Mouse (Mus musculus): Measurements from ENCODE around the gene BC048671. TPM values are rescaled to one million over a fixed set of nuclear protein-coding genes. Genes with fewer than 3 reads are reported as not detected.

Gene BC048671
- total and polyA plus RNA-seq, 3 experiments: not detected

DNA sequence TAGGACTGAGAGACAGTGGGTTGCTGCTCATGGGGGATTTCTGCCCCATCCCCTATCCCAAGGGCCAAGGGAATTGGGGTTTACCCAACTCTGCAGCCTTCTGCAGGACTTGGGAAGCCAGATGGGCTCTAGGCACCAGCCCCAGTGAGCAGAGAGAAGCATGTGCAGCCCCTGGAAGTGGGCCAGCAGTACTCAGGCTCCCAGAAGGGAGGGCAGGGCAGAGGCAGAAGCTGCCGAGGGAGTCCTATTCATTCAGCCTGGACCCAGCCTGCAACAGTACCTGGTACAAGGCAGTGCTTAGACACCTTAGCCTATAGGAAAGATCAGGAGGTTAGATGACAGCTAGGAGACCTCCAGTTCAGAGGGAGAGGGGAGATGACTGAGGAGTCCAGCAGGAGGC is 28.9 kb downstream of the BC048671 start:
- no peak overlapping the region for H3K4me3 ChIP-seq (ENCODE audit: control insufficient read depth in 1 of 2, insufficient read depth in 1 of 2, low read depth in 2 of 2, low read length in 2 of 2)
- no peaks in the 10 kb centered on the region for H3K9me3 ChIP-seq (replicated peaks; ENCODE audit: insufficient read depth, low read length)
- H3K9ac ChIP-seq (ENCODE audit: control insufficient read depth, low read depth, low read length, poor library complexity, severe bottlenecking): no peak overlapping the region
- H3K27me3 ChIP-seq (ENCODE audit: control insufficient read depth in 1 of 2, insufficient read depth in 2 of 2, low read length in 2 of 2): no peaks in the 10 kb centered on the region
- H3K27ac ChIP-seq (ENCODE audit: control insufficient read depth, low read depth, low read length): no peak overlapping the region
- no peaks in the 10 kb centered on the region for H3K36me3 ChIP-seq (ENCODE audit: control insufficient read depth in 1 of 2, insufficient read depth in 2 of 2, low read length in 2 of 2)
- H3K79me2 ChIP-seq (ENCODE audit: control insufficient read depth, insufficient read depth, low read length, poor library complexity): no peaks in the 10 kb centered on the region
- no peak for DNase-seq (ENCODE audit: low read depth, low spot score)
- no peaks in the 10 kb centered on the region for H3K4me1 ChIP-seq (ENCODE audit: control insufficient read depth in 1 of 2, insufficient read depth in 2 of 2, low read length in 2 of 2)
- TF ChIP-seq SIN3A (IDR thresholded peaks at IDR 0.05; ENCODE audit: low read length): no peak
- TF ChIP-seq ZKSCAN1 (IDR thresholded peaks at IDR 0.05; ENCODE audit: low read depth, low read length): no peak
- no peak for TF ChIP-seq KAT2A (conservative IDR thresholded peaks at IDR 0.05; ENCODE audit: low read depth, low read length)
- TF ChIP-seq MAFK (IDR thresholded peaks at IDR 0.05; ENCODE audit: borderline replicate concordance, low read depth, low read length): no peak
- no peak for TF ChIP-seq ETS1 (IDR thresholded peaks at IDR 0.05; ENCODE audit: low read depth, low read length)
- TF ChIP-seq RCOR1 (IDR thresholded peaks at IDR 0.05; ENCODE audit: low read depth, low read length): no peak

DNA sequence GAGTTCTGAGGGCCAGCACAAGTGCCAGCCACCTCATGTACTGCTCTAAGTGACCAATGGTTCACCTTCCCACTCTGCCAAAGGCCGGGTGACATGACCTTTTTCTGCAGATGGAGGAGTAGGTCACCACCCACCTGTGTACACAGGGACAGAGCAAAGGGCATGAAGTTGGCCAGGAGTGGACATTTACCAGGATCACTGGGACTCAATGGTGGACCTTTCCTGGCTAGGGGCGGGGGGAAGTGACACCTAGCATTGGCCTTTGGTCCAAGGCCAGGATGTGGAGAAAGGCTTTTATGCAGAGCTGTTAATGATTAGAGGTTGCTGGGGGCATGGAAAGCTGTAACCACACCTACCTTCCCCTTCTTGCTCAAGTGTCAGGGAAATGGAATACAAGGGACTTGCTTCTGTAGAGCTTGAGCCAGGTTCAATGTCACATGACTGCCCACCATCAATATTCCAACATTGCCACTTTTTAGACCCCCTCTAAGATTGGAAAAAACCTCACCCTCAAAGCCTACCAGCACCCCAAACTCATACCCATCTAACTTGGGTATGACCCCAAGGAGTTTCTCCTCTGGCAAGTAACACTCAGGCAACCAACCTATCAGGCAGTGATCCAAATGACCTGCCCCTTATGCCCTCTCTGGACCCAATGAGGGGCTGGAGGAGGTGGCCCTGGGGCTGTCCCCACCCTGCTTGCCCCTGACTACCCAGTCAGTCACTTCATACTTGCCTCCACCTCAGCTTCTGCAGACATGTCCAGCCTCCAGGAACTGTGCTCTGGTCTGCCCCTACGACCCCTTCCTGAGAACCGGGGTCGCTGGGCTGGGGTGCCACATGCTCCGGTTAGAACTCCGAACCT is 31.8 kb downstream of the BC048671 start, which contains the start of gene Uroc1:
TSS of gene Uroc1 (plus strand) at position 724 of the 865 bp plus-strand sequence.
- no peak for DNase-seq (ENCODE audit: low read depth, low spot score)
- no peak within 1 kb of the TSS for H3K4me3 ChIP-seq (ENCODE audit: control insufficient read depth in 1 of 2, insufficient read depth in 1 of 2, low read depth in 2 of 2, low read length in 2 of 2)

DNA sequence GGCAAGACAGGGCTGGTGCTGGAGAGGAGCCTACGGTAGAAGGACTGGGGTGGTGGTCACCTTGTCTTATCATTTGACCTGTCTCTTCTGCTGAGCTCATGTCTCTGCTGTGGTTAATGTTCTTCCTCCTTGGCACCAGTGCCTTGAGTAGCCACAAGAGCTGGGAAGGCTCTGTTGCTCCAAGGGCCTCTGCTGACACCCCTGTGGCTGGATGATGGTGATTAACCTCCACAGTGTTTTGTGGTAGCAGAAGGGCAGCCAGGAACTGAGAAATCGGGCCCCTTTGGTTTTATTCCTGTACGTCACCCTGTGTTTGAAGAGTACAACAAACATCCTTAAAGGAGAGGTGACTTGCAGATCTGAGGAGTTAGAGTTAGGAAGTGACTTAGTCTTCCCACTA is 33.2 kb downstream of the BC048671 start:
- no peaks in the 10 kb centered on the region for H3K4me1 ChIP-seq (ENCODE audit: control insufficient read depth in 1 of 2, insufficient read depth in 2 of 2, low read length in 2 of 2)
- H3K9me3 ChIP-seq (replicated peaks; ENCODE audit: insufficient read depth, low read length): no peaks in the 10 kb centered on the region
- no peak overlapping the region for H3K4me3 ChIP-seq (ENCODE audit: control insufficient read depth in 1 of 2, insufficient read depth in 1 of 2, low read depth in 2 of 2, low read length in 2 of 2)
- no peak overlapping the region for H3K27ac ChIP-seq (ENCODE audit: control insufficient read depth, low read depth, low read length)
- TF ChIP-seq ELF1 (IDR thresholded peaks at IDR 0.05; ENCODE audit: low read depth, low read length) (no peak), GATA1 (IDR thresholded peaks at IDR 0.05; ENCODE audit: low read depth, low read length) (no peak), SMC3 (IDR thresholded peaks at IDR 0.05; ENCODE audit: low read depth, low read length) (no peak), MEF2A (IDR thresholded peaks at IDR 0.05; ENCODE audit: extremely low read depth, insufficient replicate concordance, low read depth, low read length, poor library complexity, severe bottlenecking) (no peak), JUND (IDR thresholded peaks at IDR 0.05; ENCODE audit: low read depth, low read length) (no peak), USF2 (IDR thresholded peaks at IDR 0.05; ENCODE audit: borderline replicate concordance in 1 of 2, insufficient read depth in 1 of 2, low read depth in 1 of 2, low read length in 2 of 2) (no peak)
- no peak overlapping the region for H3K9ac ChIP-seq (ENCODE audit: control insufficient read depth, low read depth, low read length, poor library complexity, severe bottlenecking)
- no peaks in the 10 kb centered on the region for H3K79me2 ChIP-seq (ENCODE audit: control insufficient read depth, insufficient read depth, low read length, poor library complexity)
- no peaks in the 10 kb centered on the region for H3K36me3 ChIP-seq (ENCODE audit: control insufficient read depth in 1 of 2, insufficient read depth in 2 of 2, low read length in 2 of 2)
- no peaks in the 10 kb centered on the region for H3K27me3 ChIP-seq (ENCODE audit: control insufficient read depth in 1 of 2, insufficient read depth in 2 of 2, low read length in 2 of 2)
- DNase-seq (ENCODE audit: low read depth, low spot score): no peak

More for the DNA sequence above, 31.8 kb downstream of the BC048671 start, which contains the start of gene Uroc1:
- H3K27me3 ChIP-seq (ENCODE audit: control insufficient read depth in 1 of 2, insufficient read depth in 2 of 2, low read length in 2 of 2): no peaks in the 10 kb centered on the region
- H3K36me3 ChIP-seq (ENCODE audit: control insufficient read depth in 1 of 2, insufficient read depth in 2 of 2, low read length in 2 of 2): no peaks in the 10 kb centered on the region
- no peaks in the 10 kb centered on the region for H3K9me3 ChIP-seq (replicated peaks; ENCODE audit: insufficient read depth, low read length)
- H3K27ac ChIP-seq (ENCODE audit: control insufficient read depth, low read depth, low read length): no peak within 1 kb of the TSS
- H3K79me2 ChIP-seq (ENCODE audit: control insufficient read depth, insufficient read depth, low read length, poor library complexity): no peaks in the 10 kb centered on the region
- no peak within 1 kb of the TSS for H3K9ac ChIP-seq (ENCODE audit: control insufficient read depth, low read depth, low read length, poor library complexity, severe bottlenecking)
- H3K4me1 ChIP-seq (ENCODE audit: control insufficient read depth in 1 of 2, insufficient read depth in 2 of 2, low read length in 2 of 2): no peaks in the 10 kb centered on the region
- TF ChIP-seq CTCF (IDR thresholded peaks at IDR 0.05 in 2 of 3, conservative IDR thresholded peaks at IDR 0.05 in 1 of 3; ENCODE audit: control insufficient read depth in 1 of 3, insufficient read depth in 1 of 3, low read depth in 2 of 3, low read length in 3 of 3, poor library complexity in 1 of 3, severe bottlenecking in 1 of 3) (no peak), POLR2AphosphoS2 (IDR thresholded peaks at IDR 0.05; ENCODE audit: low read length) (no peak), E2F4 (IDR thresholded peaks at IDR 0.05; ENCODE audit: borderline replicate concordance, low read depth, low read length) (no peak), ELF1 (IDR thresholded peaks at IDR 0.05; ENCODE audit: low read depth, low read length) (no peak), USF1 (IDR thresholded peaks at IDR 0.05; ENCODE audit: low read depth, low read length) (no peak), MXI1 (IDR thresholded peaks at IDR 0.05; ENCODE audit: low read depth, low read length) (no peak), RCOR1 (IDR thresholded peaks at IDR 0.05; ENCODE audit: low read depth, low read length) (no peak), CHD1 (IDR thresholded peaks at IDR 0.05; ENCODE audit: low read depth, low read length) (no peak), BHLHE40 (IDR thresholded peaks at IDR 0.05; ENCODE audit: borderline replicate concordance, low read depth, low read length) (no peak), TBP (IDR thresholded peaks at IDR 0.05; ENCODE audit: low read depth, low read length) (no peak), NRF1 (IDR thresholded peaks at IDR 0.05; ENCODE audit: insufficient read depth, low read depth, low read length, poor library complexity, severe bottlenecking) (no peak), MYB (IDR thresholded peaks at IDR 0.05; ENCODE audit: low read depth, low read length) (no peak), TCF12 (IDR thresholded peaks at IDR 0.05; ENCODE audit: low read depth, low read length) (no peak), SIN3A (IDR thresholded peaks at IDR 0.05; ENCODE audit: low read length) (no peak)

All from MEL (cell line).